Mouse (Mus musculus) CD4-positive, CD25-positive, alpha-beta regulatory T cell, adult 2 months (primary cell): ENCODE data around the gene Uqcrh.
A peak's percentile ranks its signal among the peaks of the same experiment; 100 is the strongest.

Experiments used
- DNase-seq: peaks from one replicate; pipeline ENCODE4 v3.0.0-alpha.2; 2012; ENCODE audit warnings: low read depth, low spot score

Uqcrh gene

GRCm38 (mm10) chr4:116057559-116057958 is 17.3 kb downstream of the Uqcrh start:
- peak; percentile 25 for DNase-seq

GRCm38 (mm10) chr4:116053399-116053961 is 21.4 kb downstream of the Uqcrh start, which contains the start of gene Nsun4:
Gene Nsun4 (minus strand): TSS chr4:116053876.
- peak; percentile 97 for DNase-seq

GRCm38 (mm10) chr4:116052526-116053293 is 22.2 kb downstream of the Uqcrh start:
- peak; percentile 77 for DNase-seq

GRCm38 (mm10) chr4:116049211-116049610 is 25.7 kb downstream of the Uqcrh start:
- DNase-seq: no peak

GRCm38 (mm10) chr4:116048130-116048920 is 26.5 kb downstream of the Uqcrh start:
- DNase-seq: no peak

GRCm38 (mm10) chr4:116047681-116048080 is 27.2 kb downstream of the Uqcrh start:
- DNase-seq: no peak

- DNase-seq: no peak
Measured at GRCm38 (mm10) chr4:116046604-116047003, 28.3 kb downstream of the Uqcrh start.

- DNase-seq: peak; percentile 35
Measured at GRCm38 (mm10) chr4:116042186-116042585, 32.7 kb downstream of the Uqcrh start.

- DNase-seq: no peak
Measured at GRCm38 (mm10) chr4:116040466-116040865, 34.4 kb downstream of the Uqcrh start.

- no peak for DNase-seq
Measured at GRCm38 (mm10) chr4:116033374-116033773, 41.5 kb downstream of the Uqcrh start.

- no peak for DNase-seq
Measured at GRCm38 (mm10) chr4:116032906-116033305, 42.0 kb downstream of the Uqcrh start.

- peak; percentile 64 for DNase-seq
Measured at GRCm38 (mm10) chr4:116017902-116018746, 56.7 kb downstream of the Uqcrh start, which contains the start of gene Faah. Gene Faah (minus strand): TSS chr4:116017926.

GRCm38 (mm10) chr4:116017300-116017901 is 57.5 kb downstream of the Uqcrh start:
- DNase-seq: peak; percentile 80
